8 mouse cellular contexts compared by ENCODE assay signal in genomic region chr2:130696700-130697152, GRCm38 (mm10). TPM values are rescaled to one million over a fixed set of nuclear protein-coding genes. Genes with fewer than 3 reads are reported as not detected.
DNase-seq lines count a peak whose midpoint lies in the region; ATAC-seq and TF ChIP-seq lines count a peak whose summit lies in the region.

No protein-coding gene starts in this region.

- peak; percentile 24; the same call in 1 of the 2 replicates for ATAC-seq in kidney, embryonic 14.5 days (ENCODE audit: low FRiP score, low TSS enrichment)
- no peak for ATAC-seq in G1E (ENCODE audit: extremely low read depth, insufficient number of reproducible peaks, low FRiP score, poor library complexity, severe bottlenecking)
- ATAC-seq in midbrain, embryonic 13.5 days = peak; percentile 19
- ATAC-seq in erythroid progenitor cell, adult 5-6 weeks (replicated peaks; ENCODE audit: low FRiP score, poor library complexity, severe bottlenecking) = no peak

- H3K27me3 ChIP-seq in kidney, embryonic 14.5 days (ENCODE audit: control insufficient read depth, insufficient read depth, low read length) = peaks cover 27% of the 10 kb centered on the region
- peaks cover 63% of the 10 kb centered on the region for H3K27me3 ChIP-seq in G1E (ENCODE audit: insufficient read depth, low read length)
- H3K27me3 ChIP-seq in limb, embryonic 10.5 days (ENCODE audit: low read depth, poor library complexity, severe bottlenecking) = peaks cover 65% of the 10 kb centered on the region
- H3K27me3 ChIP-seq in midbrain, embryonic 13.5 days = peaks cover 52% of the 10 kb centered on the region

- H3K4me1 ChIP-seq in kidney, embryonic 14.5 days (ENCODE audit: control insufficient read depth, insufficient read depth, low read length) = peaks cover 5% of the 10 kb centered on the region; the same call in 1 of the 2 replicates
- peaks cover 18% of the 10 kb centered on the region for H3K4me1 ChIP-seq in G1E (ENCODE audit: insufficient read depth, low read depth, low read length)
- H3K4me1 ChIP-seq in embryonic fibroblast, embryonic 13.5 days (ENCODE audit: control insufficient read depth, insufficient read depth, low read length) = peaks cover 4% of the 10 kb centered on the region; the same call in 1 of the 2 replicates
- peaks cover 20% of the 10 kb centered on the region for H3K4me1 ChIP-seq in limb, embryonic 10.5 days
- H3K4me1 ChIP-seq in midbrain, embryonic 13.5 days (replicated peaks) = peaks cover 20% of the 10 kb centered on the region

- H3K9me3 ChIP-seq in kidney, embryonic 14.5 days (ENCODE audit: control insufficient read depth, low read length) = no peaks in the 10 kb centered on the region
- H3K9me3 ChIP-seq in G1E (replicated peaks) = no peaks in the 10 kb centered on the region
- no peaks in the 10 kb centered on the region for H3K9me3 ChIP-seq in limb, embryonic 10.5 days (replicated peaks)
- H3K9me3 ChIP-seq in midbrain, embryonic 13.5 days = no peaks in the 10 kb centered on the region

- no peak overlapping the region for H3K27ac ChIP-seq in kidney, embryonic 14.5 days (ENCODE audit: low read depth, low read length)
- H3K27ac ChIP-seq in embryonic fibroblast, embryonic 13.5 days (ENCODE audit: insufficient read depth, low read length) = no peak overlapping the region
- H3K27ac ChIP-seq in limb, embryonic 10.5 days = peak overlapping the region; percentile 54; the same call in 1 of the 2 replicates
- H3K27ac ChIP-seq in midbrain, embryonic 13.5 days = no peak overlapping the region

- TF ChIP-seq POLR2A in embryonic fibroblast, embryonic 13.5 days (IDR thresholded peaks at IDR 0.05; ENCODE audit: low read depth, low read length) = no peak

- peak overlapping the region; percentile 67 for H3K4me3 ChIP-seq in kidney, embryonic 14.5 days (ENCODE audit: low read length)
- H3K4me3 ChIP-seq in G1E (ENCODE audit: low read depth, low read length) = peak overlapping the region; percentile 71; the same call in 1 of the 2 replicates
- H3K4me3 ChIP-seq in embryonic fibroblast, embryonic 13.5 days (ENCODE audit: insufficient read depth, low read length) = peak overlapping the region; percentile 50
- H3K4me3 ChIP-seq in limb, embryonic 10.5 days = peak overlapping the region; percentile 75
- peak overlapping the region; percentile 52 for H3K4me3 ChIP-seq in midbrain, embryonic 13.5 days (replicated peaks)

- peak overlapping the region; percentile 58 for H3K9ac ChIP-seq in kidney, embryonic 14.5 days (ENCODE audit: low read depth, low read length)
- H3K9ac ChIP-seq in midbrain, embryonic 13.5 days (replicated peaks) = peak overlapping the region; percentile 49

- DNase-seq in kidney, adult 9 months = no peak
- DNase-seq in G1E (ENCODE audit: low spot score) = no peak
- DNase-seq in limb, embryonic 10.5 days (ENCODE audit: low spot score) = peak; percentile 66
- DNase-seq in ovary, postnatal 10 days (ENCODE audit: low spot score) = no peak

- TF ChIP-seq CTCF in G1E (IDR thresholded peaks at IDR 0.05; ENCODE audit: low read depth, low read length) = no peak
- TF ChIP-seq CTCF in embryonic fibroblast, embryonic 13.5 days (IDR thresholded peaks at IDR 0.05; ENCODE audit: borderline replicate concordance, insufficient read depth, low read length) = no peak

- no peaks in the 10 kb centered on the region for H3K36me3 ChIP-seq in kidney, embryonic 14.5 days (ENCODE audit: control insufficient read depth, insufficient read depth, low read length)
- no peaks in the 10 kb centered on the region for H3K36me3 ChIP-seq in G1E (replicated peaks)
- no peaks in the 10 kb centered on the region for H3K36me3 ChIP-seq in limb, embryonic 10.5 days
- H3K36me3 ChIP-seq in midbrain, embryonic 13.5 days = no peaks in the 10 kb centered on the region

- WGBS in kidney, embryonic 14.5 days = under 1% methylated on average over 31 of the region's 31 CpGs
- WGBS in limb, embryonic 10.5 days = under 1% methylated on average over 31 of the region's 31 CpGs
- WGBS in midbrain, embryonic 13.5 days = under 1% methylated on average over 30 of the region's 31 CpGs

- H3K4me2 ChIP-seq in kidney, embryonic 14.5 days (replicated peaks; ENCODE audit: low read depth, low read length) = peak overlapping the region; percentile 100
- peak overlapping the region; percentile 98 for H3K4me2 ChIP-seq in midbrain, embryonic 13.5 days (replicated peaks)

RNA-seq across cellular contexts. Expression of gene Slc4a11, which starts 0.6 kb away (rescaled TPM):
- polyA plus RNA-seq in kidney, embryonic 14.5 days (2014; fragmentation: Nextera tagmentation; extraction: Ambion mirVana) = 1.1 and 1.6 TPM in 2 replicates
- total RNA-seq in G1E (2014; fragmentation: Nextera tagmentation) (not detected in 2 replicates), G1E (2017) (0.06 and 0.66 TPM in 2 replicates)
- polyA plus RNA-seq in G1E (2012) = 0.02 TPM in 2 replicates
- 3.5 TPM in 2 replicates for polyA plus RNA-seq in embryonic fibroblast, embryonic 13.5 days (2011; ENCODE audit: insufficient read length, low read depth, missing spikeins)
- polyA plus RNA-seq in limb, embryonic 10.5 days (2016; fragmentation: Nextera tagmentation; extraction: Ambion mirVana) = 0.10 and 0.60 TPM in 2 replicates
- 0.46 and 0.61 TPM in 2 replicates for polyA plus RNA-seq in midbrain, embryonic 13.5 days (2015; fragmentation: Nextera tagmentation; extraction: Ambion mirVana)
- total RNA-seq in erythroid progenitor cell, adult 5-6 weeks (2015; ENCODE audit: low replicate concordance) = not detected in 2 replicates
- total RNA-seq in erythroid progenitor cell, adult 5-6 weeks (2017; ENCODE audit: low replicate concordance) = not detected in 2 replicates

RNA-seq across cellular contexts. Expression of gene Itpa, which starts 29.3 kb away (rescaled TPM):
- 120 and 121 TPM in 2 replicates for polyA plus RNA-seq in kidney, embryonic 14.5 days (2014; fragmentation: Nextera tagmentation; extraction: Ambion mirVana)
- 11.1 and 12.9 TPM in 2 replicates for total RNA-seq in G1E (2014; fragmentation: Nextera tagmentation)
- 113 and 136 TPM in 2 replicates for total RNA-seq in G1E (2017)
- polyA plus RNA-seq in G1E (2012) = 4.0 and 10.9 TPM in 2 replicates
- polyA plus RNA-seq in embryonic fibroblast, embryonic 13.5 days (2011; ENCODE audit: insufficient read length, low read depth, missing spikeins) = 66.6 and 71.8 TPM in 2 replicates
- polyA plus RNA-seq in limb, embryonic 10.5 days (2016; fragmentation: Nextera tagmentation; extraction: Ambion mirVana) = 150 and 154 TPM in 2 replicates
- 155 and 165 TPM in 2 replicates for polyA plus RNA-seq in midbrain, embryonic 13.5 days (2015; fragmentation: Nextera tagmentation; extraction: Ambion mirVana)
- 20.2 and 23.9 TPM in 2 replicates for total RNA-seq in erythroid progenitor cell, adult 5-6 weeks (2015; ENCODE audit: low replicate concordance)
- total RNA-seq in erythroid progenitor cell, adult 5-6 weeks (2017; ENCODE audit: low replicate concordance) = 43.3 and 56.7 TPM in 2 replicates

RNA-seq across cellular contexts. Expression of gene Ddrgk1, which starts 32.3 kb away (rescaled TPM):
- polyA plus RNA-seq in kidney, embryonic 14.5 days (2014; fragmentation: Nextera tagmentation; extraction: Ambion mirVana) = 53.5 and 55.2 TPM in 2 replicates
- total RNA-seq in G1E (2014; fragmentation: Nextera tagmentation) (18.0 and 29.9 TPM in 2 replicates), G1E (2017) (39.3 and 47.4 TPM in 2 replicates)
- polyA plus RNA-seq in G1E (2012) = 66.8 and 67.4 TPM in 2 replicates
- polyA plus RNA-seq in embryonic fibroblast, embryonic 13.5 days (2011; ENCODE audit: insufficient read length, low read depth, missing spikeins) = 45.9 and 46.7 TPM in 2 replicates
- polyA plus RNA-seq in limb, embryonic 10.5 days (2016; fragmentation: Nextera tagmentation; extraction: Ambion mirVana) = 43.8 and 44.8 TPM in 2 replicates
- 60.2 and 62.0 TPM in 2 replicates for polyA plus RNA-seq in midbrain, embryonic 13.5 days (2015; fragmentation: Nextera tagmentation; extraction: Ambion mirVana)
- 28.1 and 73.5 TPM in 2 replicates for total RNA-seq in erythroid progenitor cell, adult 5-6 weeks (2015; ENCODE audit: low replicate concordance)
- 67.4 and 68.5 TPM in 2 replicates for total RNA-seq in erythroid progenitor cell, adult 5-6 weeks (2017; ENCODE audit: low replicate concordance)

RNA-seq across cellular contexts. Expression of gene Lzts3, which starts 54.1 kb away (rescaled TPM):
- polyA plus RNA-seq in kidney, embryonic 14.5 days (2014; fragmentation: Nextera tagmentation; extraction: Ambion mirVana) = 3.7 and 4.7 TPM in 2 replicates
- total RNA-seq in G1E (2014; fragmentation: Nextera tagmentation) (1.2 TPM in 1 of 2 replicates, not detected in the other), G1E (2017) (0.55 and 0.81 TPM in 2 replicates)
- 1.1 and 1.2 TPM in 2 replicates for polyA plus RNA-seq in G1E (2012)
- polyA plus RNA-seq in embryonic fibroblast, embryonic 13.5 days (2011; ENCODE audit: insufficient read length, low read depth, missing spikeins) = 4.5 and 5.1 TPM in 2 replicates
- polyA plus RNA-seq in limb, embryonic 10.5 days (2016; fragmentation: Nextera tagmentation; extraction: Ambion mirVana) = 2.4 and 2.7 TPM in 2 replicates
- polyA plus RNA-seq in midbrain, embryonic 13.5 days (2015; fragmentation: Nextera tagmentation; extraction: Ambion mirVana) = 8.0 and 9.2 TPM in 2 replicates
- 1.8 TPM in 1 of 2 replicates, not detected in the other for total RNA-seq in erythroid progenitor cell, adult 5-6 weeks (2015; ENCODE audit: low replicate concordance)
- 0.15 and 0.90 TPM in 2 replicates for total RNA-seq in erythroid progenitor cell, adult 5-6 weeks (2017; ENCODE audit: low replicate concordance)

Comparison
In these comparisons a context has a peak if more than half of its experiments do, and no peak if none do; other contexts are left out.
1. ATAC-seq: peak in kidney, embryonic 14.5 days (single experiment) and midbrain, embryonic 13.5 days (single experiment); none in G1E (single experiment) and erythroid progenitor cell, adult 5-6 weeks (single experiment).
2. Peak in every context shown above with its lines, with median percentiles within 50 percentile points of each other: H3K4me3 ChIP-seq.